Mouse (Mus musculus): Measurements from ENCODE around the gene Gprin3. TPM values are rescaled to one million over a fixed set of nuclear protein-coding genes. Genes with fewer than 3 reads are reported as not detected.

Gprin3 gene
- 29.7 TPM for polyA plus RNA-seq (2017; shearing (Covaris generic))

GRCm38 (mm10) chr6:59425824-59426533 is at the start of gene Gprin3:
Gprin3 (minus strand) TSS chr6:59426294.

Other genes with a start within 250 kb of the Gprin3 start
- 34.0 TPM for gene Tigd2, start 217.4 kb downstream of the Gprin3 start, polyA plus RNA-seq (2017; shearing (Covaris generic))